Mouse (Mus musculus): ENCODE results near the gene Ensa. TPM values are rescaled to one million over a fixed set of nuclear protein-coding genes. Genes with fewer than 3 reads are reported as not detected.
"Not testable (repeated sequence)": the region's sequence is repeated elsewhere in the genome, so short reads cannot be mapped to it uniquely, and the experiment has no call there.

The Ensa gene
- total RNA-seq, 1 experiment from 2014 or later = 109 TPM

DNA sequence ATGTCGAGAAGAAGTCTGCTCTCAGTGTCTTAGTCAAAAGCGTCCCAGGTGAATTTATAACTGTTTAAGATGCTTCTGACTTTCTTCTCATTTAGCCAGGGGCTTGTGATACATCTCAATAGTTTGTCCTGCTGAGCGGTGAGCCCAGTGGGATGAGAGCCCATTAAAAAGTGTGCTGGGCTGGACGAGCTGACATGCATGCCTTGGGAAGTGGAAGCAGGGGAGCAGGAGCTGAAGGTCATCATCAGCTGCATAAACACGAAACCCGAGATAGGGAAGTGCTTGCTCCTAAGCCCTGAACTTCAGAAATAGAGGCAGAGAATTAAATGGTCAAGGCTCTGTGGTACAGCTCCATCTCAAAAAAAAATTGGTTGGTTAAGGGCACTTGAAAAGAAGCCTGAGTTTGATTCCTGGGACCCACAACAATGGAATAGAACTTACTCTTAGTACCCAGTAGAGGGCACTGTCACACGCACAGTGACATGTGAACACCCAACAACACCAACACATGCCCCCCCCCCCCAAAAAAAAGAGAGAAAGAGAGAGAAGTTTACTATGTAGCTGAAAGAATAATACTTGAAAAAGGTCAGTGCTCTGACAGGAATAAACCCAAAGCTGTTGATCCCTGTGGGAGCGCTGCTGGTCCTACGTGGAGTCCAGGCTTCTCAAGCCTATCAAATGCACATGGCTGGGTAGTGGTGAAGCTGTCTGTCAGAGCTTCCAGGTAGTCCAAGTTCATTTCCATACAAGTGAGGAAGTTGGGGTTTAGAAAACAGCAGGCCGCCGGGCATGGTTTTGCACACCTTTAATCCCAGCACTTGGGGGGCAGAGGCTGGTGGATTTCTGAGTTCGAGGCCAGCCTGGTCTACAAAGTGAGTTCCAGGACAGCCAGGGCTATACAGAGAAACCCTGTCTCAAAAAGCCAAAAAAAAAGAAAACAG lies 8.1 kb downstream of the Ensa start:
- peak; percentile 22 to 43; a peak in 2 of 4 replicates for ATAC-seq (replicated peaks in 1 of 2; ENCODE audit: insufficient read depth in 1 of 2, low FRiP score in 2 of 2, low TSS enrichment in 1 of 2, low read depth in 1 of 2, poor library complexity in 2 of 2, severe bottlenecking in 2 of 2)

- no peak for ATAC-seq (replicated peaks in 1 of 2; ENCODE audit: insufficient read depth in 1 of 2, low FRiP score in 2 of 2, low TSS enrichment in 1 of 2, low read depth in 1 of 2, poor library complexity in 2 of 2, severe bottlenecking in 2 of 2)
These were observed 10.8 kb downstream of the Ensa start for GRCm38 (mm10) chr3:95635636-95636035.

GRCm38 (mm10) chr3:95636072-95636471 lies 11.3 kb downstream of the Ensa start:
- no peak for ATAC-seq (replicated peaks in 1 of 2; ENCODE audit: insufficient read depth in 1 of 2, low FRiP score in 2 of 2, low TSS enrichment in 1 of 2, low read depth in 1 of 2, poor library complexity in 2 of 2, severe bottlenecking in 2 of 2)

DNA sequence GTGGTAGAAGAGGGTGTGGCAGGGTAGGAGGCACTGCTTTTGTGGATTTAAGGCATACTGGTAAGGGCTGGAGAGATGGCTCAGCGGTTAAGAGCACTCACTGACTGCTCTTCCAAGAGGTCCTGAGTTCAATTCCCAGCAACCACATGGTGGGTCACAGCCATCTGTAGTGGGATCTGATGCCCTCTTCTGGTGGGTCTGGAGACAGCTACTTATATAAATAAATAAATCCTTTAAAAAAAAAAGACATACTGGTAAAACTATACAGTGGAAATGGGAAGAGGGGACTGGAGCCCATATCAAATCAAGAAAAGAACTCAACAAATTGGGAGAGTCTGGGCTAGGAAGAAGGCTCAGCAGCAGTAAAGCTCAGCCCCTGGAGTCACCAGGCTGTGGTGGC lies 14.9 kb downstream of the Ensa start:
- no peak for ATAC-seq (replicated peaks in 1 of 2; ENCODE audit: insufficient read depth in 1 of 2, low FRiP score in 2 of 2, low TSS enrichment in 1 of 2, low read depth in 1 of 2, poor library complexity in 2 of 2, severe bottlenecking in 2 of 2)

GRCm38 (mm10) chr3:95643097-95643496 lies 18.3 kb downstream of the Ensa start:
- ATAC-seq (replicated peaks in 1 of 2; ENCODE audit: insufficient read depth in 1 of 2, low FRiP score in 2 of 2, low TSS enrichment in 1 of 2, low read depth in 1 of 2, poor library complexity in 2 of 2, severe bottlenecking in 2 of 2) = no peak

DNA sequence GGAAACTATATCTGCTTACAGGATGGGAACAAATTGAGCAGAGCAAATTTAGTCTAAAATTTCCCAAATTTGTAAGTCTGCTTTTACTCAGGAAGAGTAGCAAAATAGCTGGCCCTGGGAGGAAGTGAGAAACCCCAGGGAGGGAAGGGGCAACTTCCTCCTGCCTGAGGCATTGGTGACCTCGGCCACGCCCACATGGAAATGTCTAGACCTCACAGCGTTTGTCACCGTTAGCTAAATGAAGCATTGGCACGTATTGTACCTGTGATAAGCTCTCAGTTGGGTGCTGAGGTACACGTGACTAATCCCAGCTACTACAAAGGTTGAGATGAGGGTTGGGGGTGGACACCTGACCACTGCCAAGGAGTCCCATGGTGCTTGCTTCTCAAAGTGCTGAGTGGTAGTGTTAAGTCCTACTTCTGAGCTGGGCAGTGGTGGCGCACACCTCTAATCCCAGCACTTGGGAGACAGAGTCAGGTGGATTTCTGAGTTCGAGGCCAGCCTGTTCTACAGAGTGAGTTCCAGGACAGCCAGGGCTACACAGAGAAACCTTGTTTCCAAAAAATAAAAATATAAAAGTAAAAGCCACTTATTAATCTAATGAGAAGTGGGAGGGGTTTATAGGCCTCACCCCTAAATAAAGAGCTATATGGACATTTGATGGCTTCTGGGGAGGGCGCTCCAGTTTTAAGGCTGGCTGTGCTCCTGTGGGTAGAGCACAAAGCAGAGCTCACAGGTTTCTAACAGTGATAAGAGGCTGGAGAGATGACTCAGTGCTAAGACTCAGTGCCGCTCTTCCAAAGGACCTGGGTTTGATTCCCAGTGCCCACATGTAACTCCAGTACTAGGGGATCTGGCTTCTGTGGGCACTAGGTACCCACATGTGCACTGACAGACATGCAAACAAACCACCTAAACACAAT lies 20.8 kb downstream of the Ensa start:
- ATAC-seq (replicated peaks in 1 of 2; ENCODE audit: insufficient read depth in 1 of 2, low FRiP score in 2 of 2, low TSS enrichment in 1 of 2, low read depth in 1 of 2, poor library complexity in 2 of 2, severe bottlenecking in 2 of 2) = peak; percentile 75 to 95

- ATAC-seq (replicated peaks in 1 of 2; ENCODE audit: insufficient read depth in 1 of 2, low FRiP score in 2 of 2, low TSS enrichment in 1 of 2, low read depth in 1 of 2, poor library complexity in 2 of 2, severe bottlenecking in 2 of 2) = no peak
These were observed 23.2 kb downstream of the Ensa start for GRCm38 (mm10) chr3:95648016-95648415.

DNA sequence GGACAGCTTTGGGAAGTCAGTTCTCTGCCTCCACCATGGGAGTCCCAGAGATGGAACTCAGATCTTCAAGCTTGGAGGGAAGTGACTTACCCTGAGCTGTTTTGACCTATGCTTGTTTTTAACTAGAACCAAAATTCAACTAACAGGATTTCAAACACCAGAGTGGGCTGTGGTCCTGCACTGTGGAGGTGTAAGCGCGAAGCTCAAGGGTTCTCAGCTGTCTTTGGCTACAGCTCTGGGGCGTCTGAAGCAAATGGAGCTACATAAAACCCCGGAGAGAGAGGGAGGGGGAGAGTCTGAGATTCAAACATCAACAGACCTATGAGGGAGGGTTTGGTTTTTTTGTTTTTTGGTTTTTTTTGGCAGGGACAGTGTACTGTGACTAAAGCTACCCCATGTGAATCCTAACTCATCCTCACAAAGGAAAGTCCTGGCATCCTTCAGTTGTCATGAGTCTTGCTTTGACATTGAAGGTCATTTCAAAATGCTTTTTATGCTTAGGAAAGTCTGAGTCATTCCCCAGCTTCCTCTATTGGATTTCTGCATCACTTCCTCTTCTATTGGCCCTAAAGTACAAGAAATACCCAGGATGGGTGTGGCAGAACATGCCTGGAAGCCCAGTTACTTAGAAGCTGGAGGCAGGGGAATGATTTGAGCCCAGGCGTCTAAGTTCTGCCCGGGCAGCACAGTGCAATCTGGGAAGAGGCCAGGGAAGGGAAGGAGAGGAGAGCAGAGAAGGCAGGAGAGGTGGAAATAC lies 25.7 kb downstream of the Ensa start:
- ATAC-seq (replicated peaks in 1 of 2; ENCODE audit: insufficient read depth in 1 of 2, low FRiP score in 2 of 2, low TSS enrichment in 1 of 2, low read depth in 1 of 2, poor library complexity in 2 of 2, severe bottlenecking in 2 of 2) = peak; percentile 61 to 78

- peak in 1 of 2 experiments; percentile 0; a peak in 1 of 4 replicates for ATAC-seq (replicated peaks in 1 of 2; ENCODE audit: insufficient read depth in 1 of 2, low FRiP score in 2 of 2, low TSS enrichment in 1 of 2, low read depth in 1 of 2, poor library complexity in 2 of 2, severe bottlenecking in 2 of 2)
These were observed 26.2 kb downstream of the Ensa start for GRCm38 (mm10) chr3:95651033-95651373.

DNA sequence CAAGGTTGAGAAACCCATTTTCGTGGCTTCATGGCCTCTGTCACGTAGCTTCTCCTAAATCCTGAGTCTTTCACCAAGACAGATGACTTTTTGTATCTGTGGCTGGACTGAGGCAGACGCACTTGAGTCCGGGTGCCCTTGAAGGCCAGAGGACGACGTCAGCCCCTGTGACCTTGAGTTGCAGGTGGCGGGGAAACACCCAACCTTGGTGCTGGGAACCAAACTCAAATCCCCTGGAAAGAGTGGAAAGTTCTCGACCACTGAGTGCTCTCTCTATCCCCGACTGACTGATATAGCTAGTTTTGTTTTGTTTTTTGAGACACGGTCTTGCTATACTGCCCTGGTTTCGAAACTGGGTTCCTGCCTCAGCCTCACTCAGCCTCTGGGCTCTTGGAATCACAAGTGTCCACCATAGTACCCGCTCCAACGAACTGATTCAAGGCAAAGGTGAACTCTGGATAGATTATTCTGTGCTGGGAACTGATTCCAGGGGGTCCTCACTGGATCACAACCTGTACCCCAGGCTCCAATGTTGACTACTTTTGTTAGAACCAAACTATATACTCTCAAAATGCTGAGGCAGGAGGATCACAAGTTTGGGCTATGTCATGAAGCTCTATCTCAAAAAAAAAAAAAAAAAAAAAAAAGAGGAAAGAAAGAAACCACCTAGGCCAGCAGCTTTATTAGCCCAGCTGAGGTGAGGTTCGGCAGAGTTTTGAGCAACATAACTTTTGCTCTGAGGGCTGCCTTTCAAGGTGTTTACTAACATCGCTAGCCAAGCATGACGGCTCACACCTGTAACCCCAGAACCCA lies 26.8 kb downstream of the Ensa start:
- peak in 1 of 2 experiments; percentile 10; a peak in 1 of 4 replicates for ATAC-seq (replicated peaks in 1 of 2; ENCODE audit: insufficient read depth in 1 of 2, low FRiP score in 2 of 2, low TSS enrichment in 1 of 2, low read depth in 1 of 2, poor library complexity in 2 of 2, severe bottlenecking in 2 of 2)

GRCm38 (mm10) chr3:95652204-95652811 lies 27.5 kb downstream of the Ensa start:
- ATAC-seq (replicated peaks in 1 of 2; ENCODE audit: insufficient read depth in 1 of 2, low FRiP score in 2 of 2, low TSS enrichment in 1 of 2, low read depth in 1 of 2, poor library complexity in 2 of 2, severe bottlenecking in 2 of 2) = peak in 1 of 2 experiments; percentile 44; a peak in 3 of 4 replicates

- no peak for ATAC-seq (replicated peaks in 1 of 2; ENCODE audit: insufficient read depth in 1 of 2, low FRiP score in 2 of 2, low TSS enrichment in 1 of 2, low read depth in 1 of 2, poor library complexity in 2 of 2, severe bottlenecking in 2 of 2)
These were observed 28.1 kb downstream of the Ensa start for GRCm38 (mm10) chr3:95652871-95653270.

- ATAC-seq (replicated peaks in 1 of 2; ENCODE audit: insufficient read depth in 1 of 2, low FRiP score in 2 of 2, low TSS enrichment in 1 of 2, low read depth in 1 of 2, poor library complexity in 2 of 2, severe bottlenecking in 2 of 2) = peak; percentile 59 to 65
These were observed 28.8 kb downstream of the Ensa start for GRCm38 (mm10) chr3:95653473-95654034.

GRCm38 (mm10) chr3:95654371-95654770 lies 29.6 kb downstream of the Ensa start:
- ATAC-seq (replicated peaks in 1 of 2; ENCODE audit: insufficient read depth in 1 of 2, low FRiP score in 2 of 2, low TSS enrichment in 1 of 2, low read depth in 1 of 2, poor library complexity in 2 of 2, severe bottlenecking in 2 of 2) = not testable (repeated sequence)

- no peak for ATAC-seq (replicated peaks in 1 of 2; ENCODE audit: insufficient read depth in 1 of 2, low FRiP score in 2 of 2, low TSS enrichment in 1 of 2, low read depth in 1 of 2, poor library complexity in 2 of 2, severe bottlenecking in 2 of 2)
These were observed 30.6 kb downstream of the Ensa start for GRCm38 (mm10) chr3:95655437-95655836.

DNA sequence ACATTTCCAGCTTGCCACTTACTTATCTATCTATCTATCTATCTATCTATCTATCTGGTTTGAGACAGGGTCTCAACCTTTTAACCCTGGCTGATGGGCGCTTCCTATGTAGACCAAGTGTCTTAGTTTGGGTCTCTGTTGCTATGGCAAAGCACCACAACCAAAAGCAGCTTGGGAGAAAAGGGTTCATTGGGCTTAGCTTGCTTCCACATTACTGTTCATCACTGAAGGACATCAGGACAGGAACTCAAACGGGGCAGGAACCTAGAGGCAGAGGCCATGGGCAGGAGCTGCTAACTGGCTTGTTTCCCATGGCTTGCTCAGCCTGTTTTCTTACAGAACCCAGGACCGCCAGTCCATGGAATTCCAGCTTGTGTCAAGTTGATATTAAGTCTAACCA lies 32.3 kb downstream of the Ensa start:
- no peak for ATAC-seq (replicated peaks in 1 of 2; ENCODE audit: insufficient read depth in 1 of 2, low FRiP score in 2 of 2, low TSS enrichment in 1 of 2, low read depth in 1 of 2, poor library complexity in 2 of 2, severe bottlenecking in 2 of 2)

Measured in hematopoietic stem cell, adult 5-6 weeks (primary cell).